ENCODE assay signal across 26 mouse cellular contexts in genomic region chr9:79173036-79173435, GRCm38 (mm10).
"Had no signal": no experiment of that assay in that cellular context is flagged by ENCODE, and none has a peak within 500 bp of the region (broad histone marks: within the 10 kb centered on the region; RNA-seq: fewer than 3 reads in every experiment).

No protein-coding gene starts in this region.

- DNase-seq: gastrocnemius, postnatal 14 days; gastrocnemius, postnatal 36 days; heart, postnatal 10 days; heart, postnatal 36 days; kidney, adult 11 months; kidney, adult 2 months; kidney, adult 9 months; kidney, postnatal 14 days; kidney, postnatal 36 days; layer of hippocampus, adult 9-11 months; layer of hippocampus, postnatal 36 days; left cerebral cortex, postnatal 4 days; lung, adult 18-20 months had no signal

- ATAC-seq: hindbrain, postnatal 0 days; intestine, embryonic 16.5 days; liver, embryonic 12.5 days had no signal

- H3K36me3 ChIP-seq: heart, embryonic 13.5 days; heart, embryonic 15.5 days; hindbrain, embryonic 13.5 days; hindbrain, embryonic 15.5 days; kidney, embryonic 15.5 days; limb, embryonic 13.5 days; limb, embryonic 15.5 days; liver, embryonic 12.5 days had no signal

- H3K4me1 ChIP-seq: heart, embryonic 15.5 days; hindbrain, embryonic 13.5 days; hindbrain, embryonic 15.5 days; kidney, embryonic 15.5 days; limb, embryonic 13.5 days; limb, embryonic 15.5 days; liver, embryonic 12.5 days had no signal

- H3K9me3 ChIP-seq: heart, embryonic 13.5 days; heart, embryonic 15.5 days; hindbrain, embryonic 13.5 days; hindbrain, embryonic 15.5 days; kidney, embryonic 15.5 days; limb, embryonic 13.5 days; limb, embryonic 15.5 days; liver, embryonic 12.5 days had no signal

- H3K27me3 ChIP-seq: heart, embryonic 13.5 days; heart, embryonic 15.5 days; hindbrain, embryonic 13.5 days; hindbrain, embryonic 15.5 days; kidney, embryonic 15.5 days; limb, embryonic 13.5 days; limb, embryonic 15.5 days; liver, embryonic 12.5 days had no signal

- H3K9ac ChIP-seq: heart, embryonic 13.5 days; heart, embryonic 15.5 days; hindbrain, embryonic 13.5 days; hindbrain, embryonic 15.5 days; kidney, embryonic 15.5 days; limb, embryonic 13.5 days; limb, embryonic 15.5 days; liver, embryonic 12.5 days; liver, embryonic 14.5 days had no signal

- H3K4me3 ChIP-seq: heart, embryonic 13.5 days; heart, embryonic 15.5 days; hindbrain, embryonic 13.5 days; hindbrain, embryonic 15.5 days; kidney, embryonic 15.5 days; layer of hippocampus, adult 2 months; limb, embryonic 13.5 days; limb, embryonic 15.5 days; liver, embryonic 12.5 days had no signal

- H3K27ac ChIP-seq: heart, embryonic 13.5 days; heart, embryonic 15.5 days; hindbrain, embryonic 13.5 days; hindbrain, embryonic 15.5 days; hindbrain, postnatal 0 days; kidney, embryonic 15.5 days; kidney, postnatal 0 days; layer of hippocampus, adult 2 months; limb, embryonic 13.5 days; limb, embryonic 15.5 days; liver, embryonic 12.5 days; liver, embryonic 14.5 days had no signal

- H3K4me2 ChIP-seq: heart, embryonic 13.5 days; heart, embryonic 15.5 days; hindbrain, embryonic 13.5 days; hindbrain, embryonic 15.5 days; kidney, embryonic 15.5 days; limb, embryonic 13.5 days; limb, embryonic 15.5 days; liver, embryonic 12.5 days had no signal
